1 mouse cellular context compared by ENCODE assay signal in the genomic region with DNA sequence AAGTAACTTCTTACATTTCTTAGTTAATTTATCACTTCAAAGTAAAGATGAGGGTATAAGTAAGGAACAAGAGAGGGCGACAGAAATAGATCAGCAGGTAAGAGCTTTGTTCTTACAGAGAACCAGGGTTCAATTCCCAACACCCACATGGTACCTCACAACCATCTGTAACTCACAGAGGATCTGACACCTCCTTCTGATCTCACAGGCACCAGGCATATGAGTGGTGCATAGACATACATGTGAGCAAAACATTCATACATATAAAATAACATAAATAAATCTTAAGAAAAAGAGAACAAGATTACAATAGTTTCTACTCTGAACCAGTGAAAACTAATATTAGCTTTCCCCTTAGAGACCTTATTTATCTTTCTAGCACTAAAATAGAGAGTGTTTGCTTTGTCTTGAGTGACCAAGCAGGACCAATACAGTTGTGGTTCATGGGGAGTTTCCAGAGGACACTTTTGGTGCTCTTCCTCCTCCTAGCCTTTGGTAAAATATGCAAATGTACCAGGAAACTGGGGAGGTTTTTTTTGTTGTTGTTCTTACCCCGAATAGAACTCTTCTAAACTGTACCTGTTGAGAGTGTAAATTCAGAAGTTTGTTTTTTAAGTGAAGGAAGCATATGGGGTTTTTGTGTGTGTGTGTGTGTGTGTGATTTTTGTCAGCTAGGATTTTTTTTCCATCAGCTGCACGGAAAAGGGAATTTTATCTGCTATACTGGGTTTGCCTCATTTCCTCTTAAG.
TF ChIP-seq lines count a peak whose summit lies in the region.

No protein-coding gene starts in this region.

TF ChIP-seq in CH12.LX, 34 proteins besides CTCF, POLR2A, EP300 and RAD21 (continued from another document):
- no peak for TF ChIP-seq USF1 (IDR thresholded peaks at IDR 0.05; ENCODE audit: low read depth, low read length)
- TF ChIP-seq ETS1 (conservative IDR thresholded peaks at IDR 0.05; ENCODE audit: low read depth, low read length): peak; percentile 91
- no peak for TF ChIP-seq ZC3H11A (IDR thresholded peaks at IDR 0.05; ENCODE audit: low read depth, low read length)
- TF ChIP-seq IRF4 (IDR thresholded peaks at IDR 0.05; ENCODE audit: low read depth, low read length): peak; percentile 80
- no peak; the same call in 1 of the 2 replicates for TF ChIP-seq CHD2 (IDR thresholded peaks at IDR 0.05; ENCODE audit: low read length)
- no peak for TF ChIP-seq ZKSCAN1 (IDR thresholded peaks at IDR 0.05; ENCODE audit: borderline replicate concordance, low read depth, low read length)
- peak; percentile 73 for TF ChIP-seq ELF1 (IDR thresholded peaks at IDR 0.05; ENCODE audit: low read depth, low read length)
- TF ChIP-seq USF2 (conservative IDR thresholded peaks at IDR 0.05; ENCODE audit: low read depth, low read length): no peak
- 0 out of 2 replicates have a peak, but pooled peaks have one; percentile 67 for TF ChIP-seq MAFK (IDR thresholded peaks at IDR 0.05; ENCODE audit: insufficient replicate concordance, low read length)
- TF ChIP-seq CHD1 (IDR thresholded peaks at IDR 0.05; ENCODE audit: low read depth, low read length): peak; percentile 83
- peak; percentile 71; the same call in 1 of the 2 replicates for TF ChIP-seq MXI1 (IDR thresholded peaks at IDR 0.05; ENCODE audit: low read depth, low read length)
- TF ChIP-seq MAX (IDR thresholded peaks at IDR 0.05; ENCODE audit: low read length): peak; percentile 73; the same call in 1 of the 2 replicates
- peak; percentile 94 for TF ChIP-seq ZNF384 (IDR thresholded peaks at IDR 0.05; ENCODE audit: low read depth, low read length)
- TF ChIP-seq GABPA (IDR thresholded peaks at IDR 0.05; ENCODE audit: insufficient replicate concordance, low read depth, low read length): no peak
- TF ChIP-seq MEF2A (IDR thresholded peaks at IDR 0.05; ENCODE audit: borderline replicate concordance, low read depth, low read length): peak; percentile 97
- no peak for TF ChIP-seq PAX5 (IDR thresholded peaks at IDR 0.05; ENCODE audit: low read length)
- no peak for TF ChIP-seq SMC3 (IDR thresholded peaks at IDR 0.05; ENCODE audit: low read depth, low read length)
